Mouse (Mus musculus): ENCODE measurements around the gene Zup1.
"Not testable (repeated sequence)": the region's sequence is repeated elsewhere in the genome, so short reads cannot be mapped to it uniquely, and the experiment has no call there.

The Zup1 gene

DNA sequence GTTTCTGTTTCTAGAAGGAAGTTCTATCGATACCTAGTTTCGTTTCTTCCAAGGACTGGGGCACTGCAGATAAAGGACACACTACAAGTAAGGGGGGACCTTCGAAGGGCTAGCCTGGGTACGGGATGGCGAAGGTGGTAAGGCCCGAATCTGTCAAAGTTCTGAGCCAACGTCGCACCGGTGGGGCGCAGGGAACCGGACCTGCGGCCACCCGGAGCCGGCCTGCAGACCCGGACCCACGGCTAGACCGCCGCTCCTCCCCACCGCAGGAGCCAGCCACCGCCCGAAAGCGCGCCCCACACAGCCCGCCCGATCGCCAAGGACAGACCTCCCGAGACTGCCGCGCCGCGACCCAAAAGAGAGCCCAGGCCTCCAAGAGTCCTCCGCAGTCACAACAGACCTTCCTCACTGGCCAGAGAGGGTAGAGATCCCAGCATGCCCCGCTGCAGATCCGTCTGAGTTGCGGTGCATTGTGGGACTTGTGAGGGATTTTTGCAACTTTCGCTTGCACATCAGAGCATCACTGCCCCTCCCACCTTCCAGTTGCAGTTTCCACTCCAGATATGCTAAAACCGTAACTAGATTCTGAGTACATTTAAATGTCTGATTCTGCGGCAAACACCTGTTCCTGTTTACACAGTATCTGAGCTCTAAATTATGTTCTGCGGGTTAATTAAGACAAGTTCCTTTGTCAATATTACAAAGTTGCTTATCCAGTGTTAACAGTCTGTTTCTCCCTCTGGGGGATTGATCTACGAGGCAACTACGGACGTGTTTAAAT, at the start of gene Zup1:
Gene Zup1 (minus strand): TSS at position 467 of the 781 bp plus-strand sequence.
- DNase-seq: peak; percentile 82 to 88

DNA sequence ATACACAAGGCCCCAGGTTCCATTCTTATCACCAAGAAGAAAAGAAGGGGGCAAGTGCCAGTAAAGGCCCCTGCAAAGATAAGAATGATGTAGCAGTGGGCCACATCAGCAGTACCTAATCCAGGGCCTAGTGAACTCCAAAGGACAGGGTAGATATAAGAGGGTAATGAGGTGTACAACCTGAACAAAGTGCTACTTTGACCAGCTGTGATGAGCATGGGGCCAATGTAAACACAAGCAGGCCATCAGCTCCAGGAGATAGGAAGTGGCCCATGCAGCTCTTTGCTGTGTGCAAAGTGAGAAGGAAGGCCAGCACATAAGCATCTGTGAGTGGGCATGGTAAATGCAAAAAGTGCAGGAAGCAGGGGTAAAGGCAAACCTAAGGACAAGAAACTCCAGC, 47.3 kb upstream of the Zup1 start:
- DNase-seq: no peak

DNA sequence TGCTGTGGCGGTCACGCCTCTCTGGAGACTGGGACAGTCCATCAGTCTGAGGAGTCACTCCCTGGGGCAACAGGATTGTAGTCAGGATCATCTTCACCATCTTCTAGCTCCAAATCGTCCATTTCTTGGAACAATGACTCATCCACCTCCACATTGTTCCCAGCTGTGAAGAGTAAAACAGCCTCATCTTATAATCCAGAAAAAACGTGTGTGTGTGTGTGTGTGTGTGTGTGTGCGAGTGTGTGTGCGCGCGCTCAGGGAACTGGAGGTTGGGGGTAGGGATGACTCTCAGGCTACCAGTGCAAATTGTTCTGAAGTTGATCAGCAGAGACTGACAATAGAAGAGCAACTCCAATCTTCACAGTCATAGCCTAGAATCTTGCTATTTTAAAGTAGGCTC, 45.6 kb upstream of the Zup1 start:
- not testable (repeated sequence) for DNase-seq

DNA sequence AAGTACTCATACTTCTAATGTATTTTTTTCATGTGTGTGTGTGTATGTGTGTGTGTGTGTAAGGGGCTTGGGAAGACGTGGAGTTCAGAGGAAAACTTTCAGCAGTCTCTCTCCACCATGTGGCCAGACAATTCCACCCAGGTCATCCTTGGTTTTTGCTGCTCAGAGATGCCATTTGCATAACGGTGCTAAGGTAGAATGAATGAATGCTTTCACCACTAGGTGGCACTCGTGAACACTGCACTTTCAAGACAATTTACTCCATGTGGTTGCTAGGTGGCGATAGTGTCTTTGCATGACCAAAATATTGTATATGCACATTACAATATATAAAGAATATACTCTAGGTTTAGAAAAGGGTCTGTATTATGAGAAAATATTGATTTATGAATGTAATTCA, 35.7 kb upstream of the Zup1 start:
- peak; percentile 46 to 61 for DNase-seq

DNA sequence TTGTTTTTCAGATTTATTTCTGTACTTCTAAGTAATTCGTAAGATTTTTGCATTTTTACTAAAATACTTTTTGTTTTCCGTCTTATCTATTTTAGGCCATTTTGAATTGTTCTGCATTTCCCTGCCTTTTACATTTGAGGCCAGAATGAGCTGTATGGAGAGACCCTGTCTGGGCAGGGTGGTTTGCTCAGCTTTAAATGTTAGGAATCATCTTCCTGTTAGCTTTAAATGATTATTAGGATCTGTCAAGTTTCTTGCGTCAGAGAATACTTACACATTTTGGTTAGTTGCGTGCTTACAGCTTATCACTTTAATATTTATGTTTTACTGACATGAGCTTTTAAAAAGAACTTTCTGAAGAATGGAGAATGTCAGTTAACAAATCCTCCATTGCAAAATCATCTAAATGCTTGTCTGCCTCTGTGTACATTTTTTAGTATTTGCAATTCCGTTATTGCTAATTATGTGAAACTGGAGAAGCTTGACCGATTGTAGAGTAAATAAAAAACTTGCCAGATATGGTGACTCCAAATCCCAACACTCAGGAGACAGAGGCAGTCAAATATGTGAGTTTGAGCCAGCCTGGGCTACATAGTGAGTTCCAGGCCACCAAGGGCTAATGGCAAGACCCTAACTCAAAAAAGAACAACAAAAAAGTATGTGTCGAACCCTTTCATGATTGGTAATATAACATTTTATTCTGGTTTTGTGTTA, 23.9 kb upstream of the Zup1 start:
- DNase-seq: no peak

DNA sequence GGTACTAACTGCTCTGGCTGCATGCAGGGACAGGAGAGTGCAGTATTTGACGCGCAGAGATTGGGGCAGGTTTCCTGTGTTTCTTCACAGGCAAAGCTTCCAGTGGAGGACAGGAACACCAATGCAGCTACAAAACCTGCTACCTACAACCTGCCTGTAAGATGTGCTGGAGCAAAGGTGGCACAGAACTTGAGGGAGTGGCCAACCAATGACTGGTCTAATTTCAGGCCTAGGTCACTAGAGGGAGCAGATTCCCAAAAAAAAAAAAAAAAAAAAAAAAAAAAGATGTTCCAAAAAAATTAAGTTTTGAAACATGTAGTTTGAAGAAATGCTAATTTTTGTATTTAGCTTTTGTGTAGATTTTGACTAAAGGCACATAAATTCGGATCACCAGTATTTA, 1.4 kb upstream of the Zup1 start:
- DNase-seq: no peak

DNA sequence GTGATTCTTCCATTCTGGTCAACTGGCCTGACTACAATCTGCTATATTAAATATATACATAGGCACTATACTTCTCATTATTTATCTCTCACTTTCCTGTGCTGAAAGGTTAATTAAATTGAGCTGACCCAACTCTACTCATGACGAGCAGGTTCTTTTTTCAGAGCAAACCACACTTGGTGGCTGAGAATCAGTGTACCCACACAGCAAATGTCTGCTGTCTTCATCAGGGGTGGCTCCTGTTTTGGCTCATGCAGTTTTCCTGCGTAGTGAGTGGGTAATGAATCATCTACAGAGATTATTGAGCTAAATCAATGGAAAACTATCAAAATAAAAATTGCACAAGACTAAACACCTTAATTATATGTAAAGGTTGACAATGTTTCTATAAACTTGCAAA, 4.7 kb downstream of the Zup1 start:
- no peak for DNase-seq

DNA sequence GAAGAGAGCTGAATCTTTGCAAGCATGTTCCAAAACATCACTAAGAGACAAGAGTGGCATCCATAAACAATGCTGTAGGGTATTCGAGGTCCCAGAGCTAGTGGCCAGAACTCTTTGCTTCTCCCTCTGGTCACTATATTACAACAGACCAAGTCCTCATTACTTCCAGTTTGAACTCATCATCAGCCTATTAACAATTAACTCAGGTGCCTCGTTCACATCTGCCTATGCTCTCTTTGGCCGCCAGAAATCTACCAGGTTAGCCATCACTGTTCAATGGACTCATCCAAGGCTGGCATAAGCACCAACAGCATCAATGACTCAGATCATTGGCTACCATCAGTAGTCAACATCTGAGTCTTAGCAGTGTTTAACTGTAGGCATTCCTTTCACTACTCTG, 5.7 kb downstream of the Zup1 start:
- peak in 1 of 2 experiments; percentile 15 for DNase-seq

DNA sequence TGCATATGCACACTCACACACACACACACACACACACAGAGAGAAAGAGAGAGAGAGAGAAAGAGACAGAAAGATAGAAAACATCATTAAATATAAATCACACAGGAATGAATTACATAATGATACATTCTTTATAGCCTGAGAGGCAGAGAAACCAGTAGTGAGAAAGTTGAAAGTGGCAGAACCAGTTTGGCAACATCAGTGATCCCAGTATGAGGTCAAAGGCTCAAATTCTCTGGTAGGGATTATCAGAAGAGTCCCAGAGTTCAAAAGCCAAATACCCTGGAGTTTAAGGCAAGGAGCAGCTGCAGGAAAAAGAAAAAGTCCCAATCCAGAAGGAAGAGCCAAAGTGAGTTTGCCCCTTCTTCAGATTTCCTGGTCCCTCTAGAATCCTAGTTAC, 10.4 kb downstream of the Zup1 start:
- DNase-seq: peak; percentile 11 to 34

DNA sequence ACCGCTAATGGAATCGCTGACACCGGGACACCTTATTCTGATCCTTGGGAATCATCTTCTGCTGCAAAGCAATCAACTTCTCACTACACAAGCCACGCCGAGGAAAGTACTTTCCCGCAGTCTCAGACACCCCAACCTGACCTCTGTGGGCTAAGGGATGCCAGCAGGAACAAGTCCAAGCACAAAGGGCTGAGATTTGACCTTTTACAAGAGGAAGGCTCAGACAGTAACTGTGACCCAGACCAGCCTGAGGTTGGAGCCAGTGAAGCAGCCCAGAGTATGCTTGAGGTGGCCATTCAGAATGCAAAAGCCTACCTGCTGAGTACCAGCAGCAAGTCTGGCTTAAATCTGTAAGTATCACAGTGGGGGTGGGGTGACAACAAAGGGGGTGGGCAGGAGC, 45.6 kb downstream of the Zup1 start:
- peak; percentile 23 to 40 for DNase-seq

DNA sequence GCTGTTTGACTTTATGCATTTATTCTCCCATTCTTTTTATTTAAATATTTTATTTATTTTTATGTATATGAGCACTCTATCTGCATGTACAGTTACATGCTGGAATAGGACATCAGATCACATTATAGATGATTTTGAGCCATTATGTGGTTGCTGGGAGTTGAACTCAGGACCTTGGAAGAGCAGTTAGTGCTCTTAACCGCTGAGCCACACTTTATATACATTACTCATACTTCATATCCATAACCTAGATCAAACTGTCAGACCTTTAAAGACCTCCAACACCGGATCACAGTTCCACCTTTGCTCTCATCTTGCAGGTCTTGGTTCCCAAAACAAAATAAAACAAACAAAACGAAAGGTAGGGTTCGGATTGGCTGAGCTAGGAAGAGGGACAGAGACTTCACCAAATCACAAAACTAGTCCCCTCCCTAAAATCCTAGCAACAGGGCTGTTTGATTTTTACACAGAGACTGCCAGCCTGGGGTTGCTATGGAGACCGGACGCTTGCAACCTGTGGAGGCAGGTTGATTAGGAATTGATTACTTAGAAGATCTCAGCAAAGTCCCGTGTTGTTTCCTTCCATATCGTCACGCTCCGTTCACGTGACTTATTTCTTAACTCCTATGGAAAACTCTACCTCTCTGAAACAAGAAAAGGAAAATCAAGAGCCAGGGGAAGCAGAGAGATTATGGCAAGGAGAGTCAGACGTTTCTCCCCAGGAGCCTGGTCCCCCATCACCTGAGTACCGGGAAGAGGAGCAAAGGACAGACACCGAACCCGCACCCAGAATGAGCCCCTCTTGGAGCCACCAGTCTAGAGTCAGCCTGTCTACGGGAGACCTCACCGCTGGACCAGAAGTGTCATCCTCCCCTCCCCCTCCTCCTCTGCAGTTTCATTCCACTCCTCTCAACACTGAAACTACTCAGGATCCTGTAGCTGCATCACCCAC, 46.3 kb downstream of the Zup1 start, which contains the start of gene Rsph4a:
Gene Rsph4a (plus strand): TSS at position 582 of the 952 bp plus-strand sequence.
- DNase-seq: peak; percentile 51 to 53

DNA sequence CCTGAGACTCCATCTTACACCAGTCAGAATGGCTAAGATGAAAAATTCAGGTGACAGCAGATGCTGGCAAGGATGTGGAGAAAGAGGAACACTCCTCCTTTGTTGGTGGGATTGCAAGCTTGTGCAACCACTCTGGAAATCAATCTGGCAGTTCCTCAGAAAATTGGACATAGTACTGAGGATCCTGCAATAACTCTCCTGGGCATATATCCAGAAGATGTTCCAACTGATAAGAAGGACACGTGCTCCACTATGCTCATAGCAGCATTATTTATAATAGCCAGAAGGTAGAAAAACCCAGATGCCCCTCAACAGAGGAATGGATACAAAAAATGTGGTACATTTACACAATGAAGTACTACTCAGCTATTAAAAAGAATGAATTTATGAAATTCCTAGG, 49.5 kb downstream of the Zup1 start:
- not testable (repeated sequence) for DNase-seq

DNA sequence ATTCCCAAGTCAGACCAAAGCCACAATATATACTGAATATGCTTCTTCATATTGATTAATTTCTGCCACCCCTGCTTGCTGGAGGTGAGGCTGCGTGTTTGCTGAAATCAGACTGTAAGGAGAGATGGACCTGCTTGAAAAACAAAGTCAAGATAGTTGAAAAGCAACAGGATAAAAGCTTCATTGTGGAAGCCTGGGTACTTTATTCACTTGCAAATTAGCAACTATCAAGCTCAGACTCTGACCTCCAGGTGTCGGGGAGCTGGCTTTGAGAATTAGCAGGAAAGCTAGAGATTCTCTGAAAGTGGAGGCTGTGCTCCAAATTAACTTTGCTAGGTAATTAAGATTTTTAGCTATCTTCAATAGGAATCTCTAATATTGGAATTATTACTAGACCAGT, 68.7 kb downstream of the Zup1 start:
- DNase-seq: not testable (repeated sequence)

DNA sequence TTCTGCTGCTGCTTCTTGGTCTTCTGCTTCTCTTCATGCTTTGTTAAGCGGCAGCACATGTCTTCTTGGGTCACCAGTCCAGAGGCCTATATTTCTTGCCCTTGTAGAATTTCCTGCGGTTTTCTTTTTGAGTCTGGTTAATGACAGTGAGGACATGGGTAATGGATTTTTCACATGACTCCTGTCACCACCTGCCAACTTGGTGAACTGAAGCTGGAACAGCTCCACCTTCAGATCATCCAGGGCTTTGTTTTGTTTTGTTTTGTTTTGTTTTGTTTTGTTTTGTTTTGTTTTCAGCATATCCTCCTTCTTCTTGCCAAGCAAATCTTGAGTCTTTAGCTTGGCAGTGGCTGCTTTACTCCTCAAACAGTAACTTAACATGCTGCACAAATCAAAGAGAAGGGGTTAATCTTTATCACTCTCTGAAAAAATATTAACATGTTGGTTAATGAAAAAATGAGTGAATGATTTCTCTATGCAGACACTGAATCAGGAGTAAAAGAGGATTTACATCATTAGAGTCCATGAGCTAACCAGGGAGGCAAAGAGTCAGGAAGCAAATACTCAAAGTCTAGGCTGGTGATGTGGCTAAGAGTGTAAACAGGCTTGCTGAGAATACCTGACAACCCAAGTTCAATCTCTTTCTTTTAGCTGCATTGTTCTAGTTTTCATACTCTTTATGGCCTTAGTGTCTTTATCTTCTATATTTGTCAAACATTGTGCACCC, 78.2 kb downstream of the Zup1 start:
- peak; percentile 77 to 83 for DNase-seq

DNA sequence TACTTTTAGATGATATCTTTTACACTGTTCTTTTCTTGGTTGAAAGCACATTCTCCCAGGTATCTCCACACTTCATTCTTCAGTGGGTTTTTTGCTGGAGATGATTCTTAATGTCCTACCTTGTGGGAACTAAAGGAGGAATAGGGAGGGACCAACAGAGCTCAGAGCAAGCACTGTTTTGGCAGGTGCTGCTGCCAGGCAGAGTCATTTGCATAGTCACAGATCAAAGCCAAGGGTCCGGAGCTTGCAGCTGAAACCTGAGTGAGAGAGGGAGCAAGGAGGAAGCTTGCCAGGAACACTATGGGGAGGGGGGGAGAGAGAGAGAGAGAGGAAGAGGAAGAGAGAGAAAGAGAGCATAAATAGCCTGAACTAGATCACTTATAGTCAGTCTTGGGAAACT, 80.6 kb downstream of the Zup1 start:
- peak; percentile 14 for DNase-seq

Data from kidney, adult 8-10 months (tissue).